8 mouse cellular contexts compared by ENCODE assay signal in the genomic region with DNA sequence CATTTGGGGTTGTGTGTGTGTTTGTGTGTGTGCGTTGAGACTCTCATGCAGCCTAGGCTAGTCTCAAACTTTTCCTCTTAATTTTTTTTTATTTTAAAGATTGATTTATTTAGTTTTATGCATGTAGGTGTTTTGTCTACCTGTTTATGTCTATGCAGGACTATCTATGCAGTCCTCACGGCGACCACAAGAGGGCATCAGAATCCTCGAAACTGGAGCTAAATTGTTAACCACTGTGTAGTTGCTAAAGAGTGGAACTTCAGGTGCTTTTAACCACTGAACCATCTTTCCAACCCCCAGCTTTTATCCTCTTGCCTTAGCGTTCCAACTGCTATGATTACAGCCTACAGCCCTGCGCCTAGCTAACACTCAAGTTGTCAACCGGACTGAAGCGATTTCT. TPM values are rescaled to one million over a fixed set of nuclear protein-coding genes. Genes with fewer than 3 reads are reported as not detected.
DNase-seq lines count a peak whose midpoint lies in the region; ATAC-seq and TF ChIP-seq lines count a peak whose summit lies in the region.

No protein-coding gene starts in this region.

- no peak for ATAC-seq in kidney, embryonic 15.5 days (replicated peaks; ENCODE audit: low FRiP score)
- no peak for ATAC-seq in liver, embryonic 14.5 days (ENCODE audit: insufficient read depth)

- H3K4me3 ChIP-seq in kidney, embryonic 15.5 days (replicated peaks), result no peak overlapping the region
- H3K4me3 ChIP-seq in liver, embryonic 14.5 days (ENCODE audit: insufficient read depth in 1 of 2, low read depth in 2 of 2, low read length in 2 of 2), result no peak overlapping the region

- H3K9me3 ChIP-seq in kidney, embryonic 15.5 days (replicated peaks), result no peaks in the 10 kb centered on the region
- no peaks in the 10 kb centered on the region for H3K9me3 ChIP-seq in liver, embryonic 14.5 days (ENCODE audit: control insufficient read depth, low read length)

- peak; percentile 63 for DNase-seq in kidney, adult 11 months
- DNase-seq in c-Kit-positive CD71-negative TER-119-negative erythroid progenitor cells, embryonic 14.5 days (ENCODE audit: low read depth), result peak; percentile 3
- DNase-seq in forelimb bud, embryonic 11.5 days (ENCODE audit: low read depth, low spot score), result peak; percentile 66
- peak; percentile 83 for DNase-seq in kidney, postnatal 10 days
- DNase-seq in liver, embryonic 14.5 days (ENCODE audit: low read depth in 3 of 3, low spot score in 3 of 3), result no peak
- peak; percentile 52 for DNase-seq in retina, postnatal 1 day
- DNase-seq in urinary bladder, postnatal 36 days (ENCODE audit: low spot score in 2 of 2), result peak; percentile 51 to 52

- no peak overlapping the region for H3K4me2 ChIP-seq in kidney, embryonic 15.5 days
- no peak overlapping the region for H3K4me2 ChIP-seq in liver, embryonic 14.5 days (ENCODE audit: low read depth)

- no peak overlapping the region for H3K9ac ChIP-seq in kidney, embryonic 15.5 days
- H3K9ac ChIP-seq in liver, embryonic 14.5 days (replicated peaks), result no peak overlapping the region

- TF ChIP-seq EP300 in liver, embryonic 14.5 days (IDR thresholded peaks at IDR 0.05; ENCODE audit: low read depth), result no peak

- WGBS in kidney, embryonic 15.5 days, result 47% methylated on average over 8 of the region's 8 CpGs
- WGBS in liver, embryonic 14.5 days (ENCODE audit: insufficient replicate concordance), result 39% methylated on average over 8 of the region's 8 CpGs

- no peaks in the 10 kb centered on the region for H3K36me3 ChIP-seq in kidney, embryonic 15.5 days
- H3K36me3 ChIP-seq in liver, embryonic 14.5 days (replicated peaks; ENCODE audit: control insufficient read depth, insufficient read depth, low read depth), result no peaks in the 10 kb centered on the region

- H3K27me3 ChIP-seq in kidney, embryonic 15.5 days, result no peaks in the 10 kb centered on the region
- H3K27me3 ChIP-seq in liver, embryonic 14.5 days (ENCODE audit: control insufficient read depth, insufficient read depth, low read length), result no peaks in the 10 kb centered on the region

- peak; percentile 56 for TF ChIP-seq CTCF in liver, embryonic 14.5 days (IDR thresholded peaks at IDR 0.05; ENCODE audit: low read depth)

- H3K27ac ChIP-seq in kidney, embryonic 15.5 days, result no peak overlapping the region
- H3K27ac ChIP-seq in liver, embryonic 14.5 days, result no peak overlapping the region

- no peaks in the 10 kb centered on the region for H3K4me1 ChIP-seq in kidney, embryonic 15.5 days
- no peaks in the 10 kb centered on the region for H3K4me1 ChIP-seq in liver, embryonic 14.5 days (replicated peaks; ENCODE audit: control insufficient read depth in 2 of 2, insufficient read depth in 2 of 2, low read length in 1 of 2)

RNA-seq across cellular contexts. Expression of gene Trim60, which starts 4.1 kb away (rescaled TPM):
- 0.05 TPM in 1 of 2 replicates, not detected in the other for polyA plus RNA-seq in kidney, embryonic 15.5 days (2015; fragmentation: Nextera tagmentation; extraction: Ambion mirVana)
- not detected in 2 replicates for polyA plus RNA-seq in liver, embryonic 14.5 days (2012; rRNA removed)
- polyA plus RNA-seq in liver, embryonic 14.5 days (2014; fragmentation: Nextera tagmentation; extraction: Ambion mirVana), result not detected in 2 replicates

RNA-seq across cellular contexts. Expression of gene Trim61, which starts 4.2 kb away (rescaled TPM):
- polyA plus RNA-seq in kidney, embryonic 15.5 days (2015; fragmentation: Nextera tagmentation; extraction: Ambion mirVana), result 0.18 and 0.25 TPM in 2 replicates
- polyA plus RNA-seq in liver, embryonic 14.5 days (2012; rRNA removed), result not detected in 2 replicates
- not detected in 2 replicates for polyA plus RNA-seq in liver, embryonic 14.5 days (2014; fragmentation: Nextera tagmentation; extraction: Ambion mirVana)

RNA-seq across cellular contexts. Expression of gene Apela, which starts 14.7 kb away (rescaled TPM):
- 10.3 and 14.9 TPM in 2 replicates for polyA plus RNA-seq in kidney, embryonic 15.5 days (2015; fragmentation: Nextera tagmentation; extraction: Ambion mirVana)
- 0.23 and 0.27 TPM in 2 replicates for polyA plus RNA-seq in liver, embryonic 14.5 days (2012; rRNA removed)
- 0.37 TPM in 1 of 2 replicates, not detected in the other for polyA plus RNA-seq in liver, embryonic 14.5 days (2014; fragmentation: Nextera tagmentation; extraction: Ambion mirVana)

RNA-seq across cellular contexts. Expression of gene Trim75, which starts 34.9 kb away (rescaled TPM):
- not detected in 2 replicates for polyA plus RNA-seq in kidney, embryonic 15.5 days (2015; fragmentation: Nextera tagmentation; extraction: Ambion mirVana)
- not detected in 2 replicates for polyA plus RNA-seq in liver, embryonic 14.5 days (2012; rRNA removed)
- not detected in 2 replicates for polyA plus RNA-seq in liver, embryonic 14.5 days (2014; fragmentation: Nextera tagmentation; extraction: Ambion mirVana)

RNA-seq across cellular contexts. Expression of gene Gm10663, which starts 52.3 kb away (rescaled TPM):
- not detected in 2 replicates for polyA plus RNA-seq in kidney, embryonic 15.5 days (2015; fragmentation: Nextera tagmentation; extraction: Ambion mirVana)
- not detected in 2 replicates for polyA plus RNA-seq in liver, embryonic 14.5 days (2012; rRNA removed)
- polyA plus RNA-seq in liver, embryonic 14.5 days (2014; fragmentation: Nextera tagmentation; extraction: Ambion mirVana), result not detected in 2 replicates

Comparison
In these comparisons a context has a peak if more than half of its experiments do, and no peak if none do; other contexts are left out.
1. DNase-seq: peak in kidney, adult 11 months (single experiment), c-Kit-positive CD71-negative TER-119-negative erythroid progenitor cells, embryonic 14.5 days (single experiment), forelimb bud, embryonic 11.5 days (single experiment), kidney, postnatal 10 days (single experiment), retina, postnatal 1 day (single experiment) and urinary bladder, postnatal 36 days (2 of 2); none in liver, embryonic 14.5 days (0 of 3).